Mouse (Mus musculus) sigmoid colon, adult 10 weeks (tissue): ENCODE measurements around the gene Cyb5r3. TPM values are rescaled to one million over a fixed set of nuclear protein-coding genes. Genes with fewer than 3 reads are reported as not detected.

ENCODE experiments used
- polyA plus RNA-seq: library from polyadenylated mRNA; stranded (reverse); fragments of 350-450 nt; fragmentation: Illumina TruSeq; extraction: RNeasy Lipid Tissue Mini Kit (QIAGEN cat#74804); gene quantifications from one replicate; pipeline ENCODE4 v1.2.3, GENCODE M21; 2014; ENCODE audit warnings: low read depth, low replicate concordance

Gene Cyb5r3
- 37.9 TPM for polyA plus RNA-seq

DNA sequence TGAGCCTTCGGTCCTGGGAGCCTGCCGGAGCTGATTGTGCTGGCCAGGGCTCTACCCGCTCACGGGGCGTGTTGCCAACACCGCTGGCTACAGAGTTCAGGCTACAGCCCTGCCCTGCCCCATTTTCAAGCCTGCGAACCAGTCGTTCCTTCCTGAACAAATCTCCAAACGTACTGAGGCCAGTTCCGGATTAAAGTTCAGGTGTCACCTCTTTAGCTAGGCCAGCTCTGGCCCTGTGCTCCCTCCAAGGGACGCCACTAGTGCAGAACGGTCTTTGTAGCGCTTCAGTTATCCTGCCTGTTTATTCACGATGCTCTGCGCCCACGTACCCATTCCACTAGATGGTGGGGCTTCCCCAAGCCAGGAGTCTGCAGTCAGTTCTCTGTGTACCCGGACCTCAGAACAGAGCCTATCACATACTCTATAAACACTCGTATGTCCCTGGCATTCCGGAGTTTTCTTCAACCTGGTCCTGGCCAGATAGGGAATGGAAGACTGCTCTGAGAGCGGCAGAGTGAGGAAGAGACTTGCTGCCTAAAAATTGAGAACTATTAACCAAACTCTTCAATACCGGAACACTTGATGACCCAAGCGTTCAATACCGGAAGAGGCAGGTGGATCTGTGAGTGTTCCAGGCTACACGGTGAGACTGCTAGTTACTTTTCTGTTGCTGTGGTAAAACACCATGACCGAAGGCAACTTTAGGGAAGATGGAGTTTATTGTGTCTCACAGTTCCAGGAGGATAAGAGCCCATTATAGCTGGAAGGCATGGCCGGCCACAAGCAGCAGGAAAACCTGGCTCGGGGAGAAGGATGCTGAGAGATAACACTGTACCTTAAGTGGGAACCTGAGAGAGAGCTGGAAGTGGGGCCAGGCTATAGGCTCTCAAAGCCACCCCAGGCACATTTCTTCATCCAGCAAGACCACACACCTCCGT, at the start of gene Cyb5r3:
TSS of gene Cyb5r3 (minus strand) at position 101 of the 938 bp plus-strand sequence.

DNA sequence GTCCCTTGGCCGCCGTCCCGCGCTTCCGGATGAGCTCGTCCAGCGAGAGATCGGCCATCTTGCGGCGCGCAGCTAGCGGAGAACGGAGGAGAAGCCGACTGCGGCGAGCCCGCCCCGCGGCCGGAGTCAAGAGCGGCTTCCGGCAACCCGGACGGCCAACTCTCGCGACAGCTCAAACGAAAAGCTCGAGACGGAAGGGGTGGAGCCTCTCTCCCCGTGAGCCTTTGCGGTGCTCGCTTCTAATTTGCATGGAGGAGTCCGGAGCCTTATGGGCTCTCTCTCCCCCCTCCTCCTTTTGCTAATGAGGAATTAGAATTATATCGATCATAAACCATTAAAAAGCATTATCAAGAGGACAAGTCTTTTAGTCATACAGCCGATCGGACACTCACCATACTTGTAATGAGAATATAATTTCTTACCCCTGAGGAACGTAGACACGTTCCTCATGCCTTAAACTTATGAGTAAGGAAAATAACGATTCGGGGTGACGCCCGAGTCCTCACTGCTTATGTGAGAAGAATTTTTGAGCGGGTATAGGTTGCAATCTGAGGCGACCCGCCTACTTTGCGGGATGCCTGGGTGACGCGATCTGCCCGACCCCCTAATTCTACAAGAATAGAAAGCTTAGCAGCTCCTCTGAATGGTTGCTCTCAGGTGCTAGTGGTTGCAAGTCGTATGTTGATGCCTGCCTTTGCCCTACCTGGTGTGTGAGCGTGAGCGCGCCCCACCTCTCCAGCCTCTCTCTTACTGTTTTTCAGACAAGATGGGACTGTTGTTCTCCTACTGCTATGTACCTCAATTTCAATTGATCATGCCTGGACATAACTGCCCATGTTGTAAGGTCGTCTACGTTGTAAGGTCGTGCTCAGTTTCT, 23.0 kb downstream of the Cyb5r3 start, which contains the start of gene Poldip3:
TSS of gene Poldip3 (minus strand) at position 189 of the 877 bp plus-strand sequence.

DNA sequence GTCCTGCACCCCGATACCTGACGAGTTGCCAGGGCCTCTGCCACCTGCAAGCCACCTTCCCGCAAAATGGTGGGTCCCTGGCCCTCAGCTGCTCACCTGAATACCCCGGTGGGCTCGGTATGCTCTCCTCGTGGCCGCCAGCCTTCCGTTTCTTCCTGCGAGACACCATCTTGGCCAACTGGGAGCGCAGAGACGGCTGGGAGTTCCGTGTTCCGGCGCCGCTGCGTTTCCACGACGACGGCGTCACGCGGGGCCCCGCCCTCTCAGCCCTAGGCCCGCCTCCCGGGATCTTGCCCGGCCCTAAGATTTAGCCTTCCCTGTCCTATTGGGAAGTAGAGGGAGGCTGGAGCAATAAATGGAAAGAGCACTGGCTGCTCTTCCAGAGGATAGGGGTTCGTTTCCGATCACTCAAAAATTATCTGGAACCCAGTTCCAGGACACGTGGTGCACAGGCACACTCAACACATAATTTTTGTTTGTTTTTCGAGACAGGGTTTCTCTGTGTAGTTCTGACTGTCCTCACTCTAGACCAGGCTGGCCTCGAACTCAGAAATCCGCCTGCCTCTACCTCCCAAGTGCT, 49.7 kb downstream of the Cyb5r3 start, which contains the start of gene Rrp7a:
TSS of gene Rrp7a (minus strand) at position 236 of the 580 bp plus-strand sequence.

Other genes starting within 250 kb of the Cyb5r3 start
- 18.6 TPM for gene Tcf20, start 184.7 kb downstream of the Cyb5r3 start, polyA plus RNA-seq
- gene Nfam1, start 139.3 kb downstream of the Cyb5r3 start, polyA plus RNA-seq, result 0.63 TPM
- gene Serhl, start 83.1 kb downstream of the Cyb5r3 start, polyA plus RNA-seq, result 18.7 TPM
- gene Rrp7a, start 49.8 kb downstream of the Cyb5r3 start, polyA plus RNA-seq, result 0.82 TPM
- 20.6 TPM for gene Poldip3, start 23.2 kb downstream of the Cyb5r3 start, polyA plus RNA-seq
- 4.6 TPM for gene A4galt, start 79.2 kb upstream of the Cyb5r3 start, polyA plus RNA-seq
- gene Arfgap3, start 177.7 kb upstream of the Cyb5r3 start, polyA plus RNA-seq, result 76.7 TPM